8 mouse cellular contexts compared by ENCODE assay signal in the genomic region with DNA sequence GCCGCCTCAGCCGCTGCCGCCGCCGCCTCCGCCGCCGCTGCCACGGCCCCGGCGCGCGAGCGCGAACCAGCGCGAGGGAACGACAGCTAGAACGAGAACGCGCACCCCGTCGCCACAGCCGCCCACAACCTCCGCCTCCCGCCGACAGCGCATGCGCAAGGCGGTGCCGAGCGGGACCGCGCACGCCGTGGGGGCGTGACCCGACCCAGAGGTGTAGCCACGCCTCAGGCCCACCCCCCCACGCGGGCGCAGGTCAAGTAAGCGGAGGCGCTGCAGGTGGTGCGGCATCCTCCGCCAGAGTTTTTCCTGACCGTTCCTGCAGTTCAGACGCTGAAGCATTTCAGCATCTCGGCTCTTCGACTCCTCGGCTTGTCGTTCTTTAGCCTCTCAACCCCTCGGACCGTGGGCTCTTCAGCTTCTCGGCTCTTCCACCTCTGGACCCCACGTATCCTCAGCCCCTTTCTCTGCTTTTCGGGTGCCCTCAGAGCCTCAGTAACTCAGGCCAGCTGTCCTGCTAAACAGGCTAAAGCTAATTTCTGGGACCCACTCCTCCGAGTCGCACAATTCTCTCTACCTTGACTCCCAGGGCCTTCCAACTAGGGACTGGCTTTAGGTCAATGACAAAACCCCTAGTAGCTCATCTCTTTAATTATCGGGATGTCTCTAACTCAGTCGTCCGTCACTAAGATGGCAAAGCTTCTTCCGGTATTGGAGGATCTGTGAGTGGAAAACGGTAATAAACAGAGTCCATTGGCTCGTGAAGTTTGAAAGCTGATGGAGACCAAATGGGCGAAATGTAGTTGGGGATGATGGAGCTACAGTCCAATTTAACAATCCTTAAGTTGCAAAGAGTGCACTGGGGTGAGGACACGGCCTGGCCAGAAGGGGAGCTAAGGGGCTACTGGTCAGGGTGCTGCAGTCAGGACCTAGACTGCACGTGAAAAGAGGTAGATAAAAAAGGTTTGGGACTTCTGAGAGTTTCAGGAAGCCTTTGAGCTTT. TPM values are rescaled to one million over a fixed set of nuclear protein-coding genes. Genes with fewer than 3 reads are reported as not detected.
A peak's percentile ranks its signal among the peaks of the same experiment; 100 is the strongest.
DNase-seq lines count a peak whose midpoint lies in the region; ATAC-seq and TF ChIP-seq lines count a peak whose summit lies in the region.

Tmcc1 (minus strand) TSS at position 93 of the 1,000 bp plus-strand sequence.

- no peaks in the 10 kb centered on the region for H3K9me3 ChIP-seq in ES-E14 (ENCODE audit: control insufficient read depth, insufficient read depth, low read depth, low read length)
- no peaks in the 10 kb centered on the region for H3K9me3 ChIP-seq in forebrain, embryonic 15.5 days

- peaks cover 0 to 2% of the 10 kb centered on the region in 2 experiments; a peak in 1 of 4 replicates for H3K4me1 ChIP-seq in ES-E14 (ENCODE audit: control insufficient read depth in 2 of 2, insufficient read depth in 2 of 2, low read length in 2 of 2, poor library complexity in 1 of 2)
- peaks cover 37% of the 10 kb centered on the region for H3K4me1 ChIP-seq in forebrain, embryonic 15.5 days
- peaks cover 2% of the 10 kb centered on the region for H3K4me1 ChIP-seq in lung, adult 2 months (ENCODE audit: control insufficient read depth, insufficient read depth, low read length)

- H3K27me3 ChIP-seq in forebrain, embryonic 15.5 days, result 0 out of 2 replicates have a peak, but pooled peaks cover 3% of the 10 kb centered on the region

- peak; percentile 60; the same call in 1 of the 2 replicates for TF ChIP-seq POLR2A in lung, adult 2 months (IDR thresholded peaks at IDR 0.05; ENCODE audit: borderline replicate concordance, extremely low read depth, low read depth, low read length)

- in situ Hi-C loops in ES-E14 (cut with MboI; ENCODE audit: low sequenced_read_pairs in 2 of 2, unreplicated experiment in 2 of 2), result no loop called here

- peak within 1 kb of the TSS; percentile 84 to 87 for H3K4me3 ChIP-seq in ES-E14 (ENCODE audit: insufficient read depth in 1 of 2, low read depth in 1 of 2, low read length in 2 of 2, poor library complexity in 1 of 2, severe bottlenecking in 1 of 2)
- H3K4me3 ChIP-seq in forebrain, embryonic 15.5 days, result peak within 1 kb of the TSS; percentile 97
- H3K4me3 ChIP-seq in lung, adult 2 months (replicated peaks; ENCODE audit: extremely low read depth, low read depth, low read length), result peak within 1 kb of the TSS; percentile 87

- intact Hi-C loops in heart, postnatal 25 days (cut with DNase I), result loop anchor here (5.0 kb wide), 1 partner anchor 51 kb away; no protein-coding TSS in a partner anchor

- peak; percentile 92 for DNase-seq in ES-E14 (ENCODE audit: low read depth, low spot score)
- DNase-seq in cerebellum, adult 11-12 months, result peak; percentile 98
- peak; percentile 97 for DNase-seq in heart, postnatal 25 days (ENCODE audit: low spot score)
- peak; percentile 98 to 99 for DNase-seq in layer of hippocampus, adult 18-20 months (ENCODE audit: low spot score in 2 of 2)
- peak; percentile 99 for DNase-seq in lung, adult 2 months
- DNase-seq in thymus, adult 18-20 months, result peak; percentile 97 to 98

- TF ChIP-seq CTCF in lung, adult 2 months (IDR thresholded peaks at IDR 0.05; ENCODE audit: insufficient read depth, low read length), result no peak

- H3K9ac ChIP-seq in ES-E14 (ENCODE audit: insufficient read depth, low read depth, low read length, poor library complexity, severe bottlenecking), result peak within 1 kb of the TSS; percentile 86
- H3K9ac ChIP-seq in forebrain, embryonic 15.5 days (replicated peaks), result peak within 1 kb of the TSS; percentile 90

- H3K27ac ChIP-seq in ES-E14 (ENCODE audit: insufficient read depth, low read depth, low read length, poor library complexity, severe bottlenecking), result no peak within 1 kb of the TSS
- peak within 1 kb of the TSS; percentile 76 for H3K27ac ChIP-seq in forebrain, embryonic 15.5 days (replicated peaks)

- no peaks in the 10 kb centered on the region for H3K36me3 ChIP-seq in ES-E14 (ENCODE audit: control insufficient read depth, insufficient read depth, low read length, poor library complexity, severe bottlenecking)
- no peaks in the 10 kb centered on the region for H3K36me3 ChIP-seq in forebrain, embryonic 15.5 days

- peak within 1 kb of the TSS; percentile 82 for H3K4me2 ChIP-seq in forebrain, embryonic 15.5 days (replicated peaks)

- peak; percentile 87 for ATAC-seq in forebrain, embryonic 15.5 days (replicated peaks)
- ATAC-seq in neutrophil, adult 5-6 weeks (ENCODE audit: extremely low read depth, insufficient number of reproducible peaks, low FRiP score, poor library complexity, severe bottlenecking), result peak; percentile 85

- WGBS in forebrain, embryonic 15.5 days, result under 1% methylated on average over 66 of the region's 68 CpGs
- WGBS in lung, adult 2 months, result 3% methylated on average over 64 of the region's 68 CpGs

TF ChIP-seq in ES-E14, 5 proteins besides CTCF, POLR2A, EP300 and RAD21:
- TF ChIP-seq ZNF384 (IDR thresholded peaks at IDR 0.05; ENCODE audit: low read depth, low read length), result no peak
- TF ChIP-seq HCFC1 (IDR thresholded peaks at IDR 0.05; ENCODE audit: borderline replicate concordance, insufficient read depth, low read length), result 0 out of 2 replicates have a peak, but pooled peaks have one; percentile 56
- TF ChIP-seq MAFK (IDR thresholded peaks at IDR 0.05; ENCODE audit: insufficient read depth, low read depth, low read length), result no peak
- no peak for TF ChIP-seq CHD2 (IDR thresholded peaks at IDR 0.05; ENCODE audit: low read depth, low read length)
TF ChIP-seq in ES-E14: peak in this region for 1.

RNA-seq across cellular contexts. Expression of gene Tmcc1, which starts in this region (rescaled TPM):
- 29.2 and 29.3 TPM in 2 replicates for total RNA-seq in ES-E14 (2012; rRNA removed)
- polyA plus RNA-seq in forebrain, embryonic 15.5 days (2015; fragmentation: Nextera tagmentation; extraction: Ambion mirVana), result 36.5 and 36.7 TPM in 2 replicates
- total RNA-seq in heart, postnatal 25 days (2021), result 10 to 100 TPM; 26.2 to 33.0 TPM
- total RNA-seq in layer of hippocampus, adult 18-20 months (2021), result 10 to 100 TPM; 82.0 to 91.7 TPM
- 10.5 and 16.0 TPM in 2 replicates for polyA plus RNA-seq in lung, adult 2 months (2012; rRNA removed)
- 154 and 191 TPM in 2 replicates for total RNA-seq in neutrophil, adult 5-6 weeks (2017)
